Mouse (Mus musculus): ENCODE results near the gene Art5.
A peak's percentile ranks its signal among the peaks of the same experiment; 100 is the strongest.
"Not testable (repeated sequence)": the region's sequence is repeated elsewhere in the genome, so short reads cannot be mapped to it uniquely, and the experiment has no call there.

Gene Art5

GRCm38 (mm10) chr7:102080311-102080710 lies 29.0 kb downstream of the Art5 start:
- DNase-seq, result no peak

- DNase-seq, result peak in 1 of 2 experiments; percentile 19
Observed at GRCm38 (mm10) chr7:102078517-102078916, 30.8 kb downstream of the Art5 start.

DNA sequence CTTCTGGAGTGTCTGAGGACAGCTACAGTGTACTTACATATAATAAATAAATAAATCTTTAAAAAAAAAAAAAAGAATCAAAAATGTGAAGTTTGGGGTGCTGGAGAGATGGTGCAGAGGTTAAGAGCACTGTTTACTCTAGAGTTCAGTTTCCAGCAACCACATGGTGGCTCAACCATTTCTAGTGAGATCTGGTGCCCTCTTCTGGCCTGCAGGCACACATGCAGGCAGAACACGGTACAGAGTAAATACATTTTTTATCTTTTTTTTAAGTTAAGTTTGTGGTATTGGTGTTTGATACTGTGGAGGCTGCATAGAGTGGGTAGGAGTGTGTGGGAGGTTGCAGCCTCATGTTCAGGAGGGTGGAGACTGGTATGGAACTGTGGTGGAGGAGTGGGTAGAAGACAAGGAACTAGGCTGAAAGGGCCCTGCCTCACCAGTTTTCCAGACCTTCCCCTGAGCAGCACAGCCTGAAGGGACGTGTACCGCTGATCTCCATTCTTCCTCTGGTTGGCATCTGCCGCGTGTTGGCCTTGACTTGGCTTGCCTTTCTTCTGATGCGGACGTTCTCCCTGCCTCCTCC lies 32.5 kb downstream of the Art5 start:
- peak in 1 of 2 experiments; percentile 38 for DNase-seq

DNA sequence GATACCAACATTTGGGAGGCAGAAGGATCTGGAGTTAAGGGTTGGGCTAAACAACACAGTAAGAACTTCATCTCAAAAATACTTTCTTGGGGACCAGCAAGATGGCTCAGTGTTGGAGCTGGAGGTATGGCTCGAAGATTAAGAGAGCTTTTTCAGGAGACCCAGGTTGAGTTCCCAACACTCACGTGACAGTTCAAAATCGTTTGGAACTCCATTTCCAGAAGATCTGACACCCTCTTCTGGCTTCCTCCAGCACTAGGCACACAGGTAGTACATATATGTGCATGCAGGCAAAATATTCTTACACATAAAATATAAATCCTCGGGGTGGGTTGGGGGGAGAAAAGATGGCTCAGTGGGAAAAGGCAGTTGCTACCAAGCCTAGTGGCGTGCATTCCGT lies 42.9 kb downstream of the Art5 start:
- no peak for DNase-seq

DNA sequence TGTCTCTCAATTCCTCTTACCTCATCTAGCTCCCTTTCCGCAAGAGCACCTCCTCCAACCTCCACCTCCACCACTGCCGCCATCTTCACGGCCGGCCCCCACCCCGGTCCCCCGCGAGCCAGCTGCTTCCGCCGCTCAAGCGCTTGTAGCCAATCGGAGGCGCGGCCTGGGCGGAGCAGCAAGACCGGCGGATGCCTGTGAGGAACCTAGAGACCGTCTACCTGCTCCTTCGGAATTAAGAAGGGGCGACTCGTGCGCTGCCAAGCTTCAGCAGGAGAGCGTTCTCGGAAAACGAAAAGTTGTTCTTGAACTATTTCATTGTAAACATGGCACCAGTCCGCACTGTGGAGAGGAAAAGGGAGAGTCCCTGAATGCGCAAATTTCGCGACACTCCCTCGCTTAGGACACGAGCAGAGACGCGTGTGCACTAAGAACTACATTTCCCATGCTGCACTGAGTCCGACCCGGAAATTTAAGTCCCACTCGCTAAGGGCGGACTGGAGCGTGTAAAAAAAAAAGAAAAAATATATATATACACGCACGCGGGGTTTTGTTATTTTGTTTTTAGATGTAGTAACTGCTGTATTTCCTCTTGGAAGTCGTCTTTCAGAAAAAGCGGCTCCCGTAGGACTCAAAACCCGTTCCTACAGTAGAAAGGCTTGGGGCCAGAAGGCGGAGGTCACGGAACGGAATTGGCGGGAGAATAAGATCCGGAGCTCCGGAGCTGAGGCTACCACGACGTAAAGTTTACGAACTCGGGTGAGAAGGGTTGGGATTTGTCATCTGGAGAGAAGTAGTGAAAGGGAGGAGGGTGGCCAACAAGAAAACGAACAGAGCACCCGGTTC lies 44.0 kb downstream of the Art5 start, which contains the start of the genes Rnf121, Xndc1 and Xntrpc:
Rnf121 (minus strand) TSS at position 424 of the 846 bp plus-strand sequence.
Xndc1 (plus strand) TSS at position 466 of the 846 bp plus-strand sequence.
Xntrpc (plus strand) TSS at position 668 of the 846 bp plus-strand sequence.
- peak; percentile 83 to 85 for DNase-seq

GRCm38 (mm10) chr7:102064655-102065045 lies 44.6 kb downstream of the Art5 start:
- no peak for DNase-seq

DNA sequence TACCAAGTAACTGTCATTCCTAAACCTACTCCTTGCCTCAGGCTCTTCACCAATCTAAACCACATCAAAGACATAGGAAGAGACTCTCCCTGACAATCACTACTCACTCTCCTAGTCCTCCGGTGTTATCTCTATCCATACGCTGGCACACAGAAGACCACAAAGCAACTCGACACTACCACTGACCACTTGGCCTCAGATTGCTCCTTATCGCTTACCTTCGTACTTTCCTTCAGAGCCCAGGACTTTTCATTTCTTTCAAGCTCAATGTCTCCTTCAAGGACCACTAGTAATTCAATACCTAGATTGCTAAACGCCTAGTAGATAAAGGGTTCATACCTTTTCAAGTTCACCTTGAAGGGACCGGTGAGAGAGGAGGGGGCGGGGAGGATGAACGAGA lies 45.4 kb downstream of the Art5 start:
- no peak for DNase-seq

DNA sequence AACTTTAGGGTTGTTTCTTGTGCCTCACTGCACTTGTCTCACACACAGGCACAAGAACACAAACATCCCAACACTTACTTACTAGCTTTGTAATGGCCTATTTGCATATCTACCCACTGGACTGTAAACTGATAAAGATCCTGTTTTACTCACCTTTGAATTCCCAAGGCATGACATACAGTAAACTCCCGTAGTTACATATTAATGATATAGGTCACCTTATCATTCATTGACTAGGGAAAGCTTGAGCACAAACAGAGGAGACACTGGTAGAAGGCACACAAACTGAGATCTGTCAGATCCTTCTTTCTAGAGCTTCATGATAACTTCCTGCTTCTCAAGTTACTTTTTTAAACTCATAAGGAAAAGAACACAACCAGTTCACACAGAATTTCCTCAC lies 47.1 kb downstream of the Art5 start:
- no peak for DNase-seq

GRCm38 (mm10) chr7:102061353-102061752 lies 47.9 kb downstream of the Art5 start:
- DNase-seq, result no peak

- DNase-seq, result not testable (repeated sequence)
Observed at GRCm38 (mm10) chr7:102048524-102048923, 60.8 kb downstream of the Art5 start.

Measured in spleen, adult 18-20 months (tissue).